Mouse (Mus musculus): Measurements from ENCODE around the gene Gabrg3.

Gabrg3 gene

GRCm38 (mm10) chr7:57386517-57387340 is at the start of gene Gabrg3:
Gabrg3 (minus strand) TSS chr7:57387188.
- no peak for DNase-seq

GRCm38 (mm10) chr7:57422675-57423074 is 35.7 kb upstream of the Gabrg3 start:
- DNase-seq: no peak

GRCm38 (mm10) chr7:57421044-57421443 is 34.1 kb upstream of the Gabrg3 start:
- DNase-seq: no peak

GRCm38 (mm10) chr7:57419392-57419791 is 32.4 kb upstream of the Gabrg3 start, which contains the start of gene Gabrb3:
Gabrb3 (plus strand) TSS chr7:57419692.
- DNase-seq: no peak

GRCm38 (mm10) chr7:57412896-57413295 is 25.9 kb upstream of the Gabrg3 start:
- no peak for DNase-seq

- no peak for DNase-seq
Observed at GRCm38 (mm10) chr7:57411163-57411562, 24.2 kb upstream of the Gabrg3 start.

GRCm38 (mm10) chr7:57393551-57393950 is 6.6 kb upstream of the Gabrg3 start:
- no peak for DNase-seq

GRCm38 (mm10) chr7:57390046-57390445 is 3.1 kb upstream of the Gabrg3 start:
- DNase-seq: no peak

GRCm38 (mm10) chr7:57387341-57387654 is 310 bp upstream of the Gabrg3 start:
- DNase-seq: no peak

- no peak for DNase-seq
Observed at GRCm38 (mm10) chr7:57384112-57384511, 2.9 kb downstream of the Gabrg3 start.

- DNase-seq: no peak
Observed at GRCm38 (mm10) chr7:57366013-57366390, 21.0 kb downstream of the Gabrg3 start.

GRCm38 (mm10) chr7:57365134-57366012 is 21.6 kb downstream of the Gabrg3 start:
- no peak for DNase-seq

- no peak for DNase-seq
Observed at GRCm38 (mm10) chr7:57363812-57364211, 23.2 kb downstream of the Gabrg3 start.

- DNase-seq: no peak
Observed at GRCm38 (mm10) chr7:57357871-57358540, 29.0 kb downstream of the Gabrg3 start.

- no peak for DNase-seq
Observed at GRCm38 (mm10) chr7:57356565-57357301, 30.3 kb downstream of the Gabrg3 start.

- DNase-seq: peak in 1 of 2 experiments; percentile 1
Observed at GRCm38 (mm10) chr7:57348774-57349173, 38.2 kb downstream of the Gabrg3 start.

GRCm38 (mm10) chr7:57341910-57342309 is 45.1 kb downstream of the Gabrg3 start:
- DNase-seq: no peak

- no peak for DNase-seq
Observed at GRCm38 (mm10) chr7:57331211-57331610, 55.8 kb downstream of the Gabrg3 start.

GRCm38 (mm10) chr7:57330240-57330639 is 56.7 kb downstream of the Gabrg3 start:
- no peak for DNase-seq

- DNase-seq: no peak
Observed at GRCm38 (mm10) chr7:57324473-57324872, 62.5 kb downstream of the Gabrg3 start.

GRCm38 (mm10) chr7:57322086-57322485 is 64.9 kb downstream of the Gabrg3 start:
- no peak for DNase-seq

GRCm38 (mm10) chr7:57314971-57315370 is 72.0 kb downstream of the Gabrg3 start:
- no peak for DNase-seq

GRCm38 (mm10) chr7:57312018-57312417 is 75.0 kb downstream of the Gabrg3 start:
- DNase-seq: no peak
